Mouse (Mus musculus) hindbrain, postnatal 0 days (tissue): ENCODE measurements at regions not wholly inside any gene's neighbourhood (a gene's known extent, or its start where the extent isn't known, plus 50 kb on each side); places are given as distances from the start of the nearest gene placed in this dataset.

Experiments
- ATAC-seq: fragments of 200-750 bp; cut with Nextera tagmentation; 2 replicates; pipeline ENCODE4 v1.8.0; 2017; ENCODE audit warnings: mild to moderate bottlenecking, moderate TSS enrichment, moderate library complexity
- DNase-seq: peaks from one replicate; pipeline ENCODE4 v3.0.0-alpha.2; 2015; ENCODE audit warnings: low spot score
- H3K27ac ChIP-seq: fragments of 300-500 bp; sonication (generic); 2 replicates; pipeline ENCODE4 v1.5.1; 2014; ENCODE audit warnings: mild to moderate bottlenecking
- H3K27me3 ChIP-seq: fragments of 300-500 bp; sonication (generic); 2 replicates; pipeline ENCODE4 v1.6.1; 2014; ENCODE audit warnings: low read length, mixed read lengths; ENCODE audit not compliant: insufficient read depth
- H3K36me3 ChIP-seq: fragments of 300-500 bp; sonication (generic); 2 replicates; pipeline ENCODE4 v1.6.1; 2014; ENCODE audit warnings: low read length, mixed read lengths; ENCODE audit not compliant: insufficient read depth
- H3K4me1 ChIP-seq: fragments of 300-500 bp; sonication (generic); 2 replicates; pipeline ENCODE4 v1.6.1; 2014; ENCODE audit warnings: antibody characterized with exemption, low read length, mixed read lengths; ENCODE audit not compliant: insufficient read depth
- H3K4me2 ChIP-seq: fragments of 300-500 bp; sonication (generic); 2 replicates; pipeline ENCODE4 v1.6.1; 2014; ENCODE audit warnings: low read depth, mild to moderate bottlenecking, low read length, moderate library complexity, mixed read lengths
- H3K4me3 ChIP-seq: fragments of 300-500 bp; sonication (generic); 2 replicates; pipeline ENCODE4 v1.5.1; 2014; ENCODE audit warnings: low read length
- H3K9ac ChIP-seq: fragments of 300-500 bp; sonication (generic); replicated peaks from 2 replicates; pipeline ENCODE4 v1.6.1; 2014; ENCODE audit warnings: mild to moderate bottlenecking, low read length, moderate library complexity, mixed read lengths
- H3K9me3 ChIP-seq: fragments of 300-500 bp; sonication (generic); 2 replicates; pipeline ENCODE4 v1.6.1; 2016; ENCODE audit warnings: low read length, mixed read lengths
- CTCF ChIP-seq: IDR thresholded peaks from 2 replicates; pipeline ENCODE4 v1.5.1; 2016; ENCODE audit warnings: antibody characterized with exemption, control low read depth, low read depth
- WGBS: fragments of 180-500 bp; shearing (Covaris S2); extraction: QIAGEN DNeasy Blood & Tissue Kit; methylation state at CpG from one replicate; pipeline ENCODE4 v1.1.7; 2014; 5-methylcytosine and 5-hydroxymethylcytosine counted together

- TF ChIP-seq CTCF: no peak
- Histone ChIP-seq H3K27ac (no peak overlapping the region), H3K9me3 (no peaks in the 10 kb centered on the region), H3K27me3 (no peaks in the 10 kb centered on the region), H3K4me2 (no peak overlapping the region), H3K9ac (no peak overlapping the region), H3K4me1 (no peaks in the 10 kb centered on the region), H3K36me3 (no peaks in the 10 kb centered on the region), H3K4me3 (no peak overlapping the region)
- ATAC-seq (no peak), DNase-seq (no peak)
- WGBS: 86% methylated on average over 4 of the region's 4 CpGs
These were observed 124.1 kb downstream of the Olfr721-ps1 start for GRCm38 (mm10) chr14:14525225-14525624.

DNA sequence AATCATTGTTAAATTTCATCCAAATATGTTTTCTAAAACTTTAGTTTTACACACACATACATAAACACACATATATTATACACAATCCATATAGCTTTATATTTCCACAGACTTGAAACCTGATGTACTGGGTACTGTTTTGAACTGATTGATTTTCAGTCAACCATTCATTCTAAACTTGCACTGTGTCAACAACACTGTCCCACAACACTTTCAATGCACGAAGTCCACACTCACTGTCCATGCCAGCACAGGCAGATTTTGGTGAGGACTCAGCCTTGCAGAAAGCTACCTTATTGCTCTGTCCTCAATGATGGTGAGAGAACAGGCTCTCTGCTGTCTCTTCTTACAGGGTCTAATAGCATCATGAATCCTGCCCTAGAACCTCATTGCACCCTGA, 127.3 kb downstream of the Olfr721-ps1 start:
- Histone ChIP-seq H3K4me3 (no peak overlapping the region), H3K4me1 (no peaks in the 10 kb centered on the region), H3K9ac (no peak overlapping the region), H3K4me2 (no peak overlapping the region), H3K36me3 (no peaks in the 10 kb centered on the region), H3K9me3 (no peaks in the 10 kb centered on the region), H3K27me3 (no peaks in the 10 kb centered on the region), H3K27ac (no peak overlapping the region)
- TF ChIP-seq CTCF: no peak
- ATAC-seq (no peak), DNase-seq (no peak)
- WGBS: 79% methylated on average over 1 of the region's 1 CpGs

GRCm38 (mm10) chr14:14541206-14541605, 140.1 kb downstream of the Olfr721-ps1 start:
- no peak overlapping the region for H3K27ac ChIP-seq
- no peak overlapping the region for H3K4me3 ChIP-seq
- DNase-seq (no peak), ATAC-seq (no peak)
- no peaks in the 10 kb centered on the region for H3K9me3 ChIP-seq
- no peaks in the 10 kb centered on the region for H3K36me3 ChIP-seq
- no peak overlapping the region for H3K9ac ChIP-seq
- no peak for TF ChIP-seq CTCF
- H3K4me2 ChIP-seq: no peak overlapping the region
- no peaks in the 10 kb centered on the region for H3K4me1 ChIP-seq
- H3K27me3 ChIP-seq: no peaks in the 10 kb centered on the region

DNA sequence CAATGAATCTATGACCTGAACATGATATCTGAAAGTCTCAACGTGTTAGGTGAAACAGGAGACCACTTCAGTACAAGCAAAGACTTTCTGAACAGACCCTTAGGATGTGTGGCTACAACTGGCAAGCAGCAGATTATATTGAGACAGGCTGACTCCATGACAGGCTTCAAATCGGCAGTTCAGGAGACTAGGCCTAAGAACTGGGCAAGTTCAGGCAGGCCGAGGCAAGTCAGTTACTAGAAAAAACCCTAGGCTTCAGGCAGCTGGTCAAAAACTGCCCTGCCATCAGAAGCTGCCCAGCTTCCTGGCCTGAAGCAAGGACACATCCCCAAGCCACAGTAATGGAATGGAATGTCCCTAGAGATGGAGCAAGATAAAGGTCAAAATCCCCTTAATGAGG, 140.6 kb downstream of the Olfr721-ps1 start:
- H3K4me3 ChIP-seq: no peak overlapping the region
- no peak overlapping the region for H3K27ac ChIP-seq
- H3K4me1 ChIP-seq: no peaks in the 10 kb centered on the region
- 80% methylated on average over 3 of the region's 3 CpGs for WGBS
- no peak for TF ChIP-seq CTCF
- no peak overlapping the region for H3K9ac ChIP-seq
- H3K4me2 ChIP-seq: no peak overlapping the region
- no peak for ATAC-seq
- H3K36me3 ChIP-seq: no peaks in the 10 kb centered on the region
- DNase-seq: no peak
- no peaks in the 10 kb centered on the region for H3K27me3 ChIP-seq
- H3K9me3 ChIP-seq: no peaks in the 10 kb centered on the region

- H3K27me3 ChIP-seq: no peaks in the 10 kb centered on the region
- 85% methylated on average over 7 of the region's 7 CpGs for WGBS
- DNase-seq (no peak), ATAC-seq (no peak)
- H3K4me3 ChIP-seq: no peak overlapping the region
- H3K9ac ChIP-seq: no peak overlapping the region
- TF ChIP-seq CTCF: no peak
- no peak overlapping the region for H3K4me2 ChIP-seq
- H3K36me3 ChIP-seq: no peaks in the 10 kb centered on the region
- no peaks in the 10 kb centered on the region for H3K9me3 ChIP-seq
- H3K27ac ChIP-seq: no peak overlapping the region
- no peaks in the 10 kb centered on the region for H3K4me1 ChIP-seq
These were observed 143.1 kb downstream of the Olfr721-ps1 start for GRCm38 (mm10) chr14:14544236-14544635.

DNA sequence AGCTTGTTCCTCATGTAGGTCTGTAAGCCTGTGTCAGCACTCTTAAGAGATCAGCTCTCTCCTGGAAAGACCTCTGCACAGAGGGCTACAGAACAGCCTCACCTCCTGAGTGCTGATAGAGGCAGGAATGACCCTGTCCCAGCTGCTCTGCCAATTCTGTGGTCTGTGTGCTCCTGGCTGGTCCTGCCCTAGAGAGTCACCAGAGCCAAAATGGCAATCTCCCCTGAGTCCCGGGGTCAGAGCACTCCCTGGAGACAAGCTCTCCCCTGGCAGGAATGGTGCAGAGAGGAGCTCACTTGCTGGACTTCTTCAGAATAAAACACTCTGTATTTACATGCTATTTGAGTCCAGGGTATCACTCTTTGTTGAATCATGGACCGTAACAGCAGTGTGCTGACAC, 149.9 kb upstream of the Slc4a7 start:
- no peaks in the 10 kb centered on the region for H3K9me3 ChIP-seq
- DNase-seq (no peak), ATAC-seq (no peak)
- no peak overlapping the region for H3K27ac ChIP-seq
- TF ChIP-seq CTCF: no peak
- H3K9ac ChIP-seq: no peak overlapping the region
- H3K4me3 ChIP-seq: no peak overlapping the region
- no peaks in the 10 kb centered on the region for H3K27me3 ChIP-seq
- 56% methylated on average over 2 of the region's 2 CpGs for WGBS
- no peak overlapping the region for H3K4me2 ChIP-seq
- H3K36me3 ChIP-seq: no peaks in the 10 kb centered on the region
- no peaks in the 10 kb centered on the region for H3K4me1 ChIP-seq

GRCm38 (mm10) chr14:14574851-14575250, 127.2 kb upstream of the Slc4a7 start:
- H3K9ac ChIP-seq: no peak overlapping the region
- H3K36me3 ChIP-seq: no peaks in the 10 kb centered on the region
- H3K4me3 ChIP-seq: no peak overlapping the region
- no peak for ATAC-seq
- DNase-seq: no peak
- no peak overlapping the region for H3K4me2 ChIP-seq
- no peak overlapping the region for H3K27ac ChIP-seq
- no peak for TF ChIP-seq CTCF
- no peaks in the 10 kb centered on the region for H3K4me1 ChIP-seq
- no peaks in the 10 kb centered on the region for H3K9me3 ChIP-seq
- 57% methylated on average over 4 of the region's 4 CpGs for WGBS
- no peaks in the 10 kb centered on the region for H3K27me3 ChIP-seq
